Mouse (Mus musculus) central nervous system, embryonic 14 days (tissue): ENCODE measurements around the gene Zfp93. TPM values are rescaled to one million over a fixed set of nuclear protein-coding genes. Genes with fewer than 3 reads are reported as not detected.

ENCODE experiments used
- polyA plus RNA-seq: library from polyadenylated mRNA; depleted of rRNA; stranded (reverse); fragments of >200 nt; gene quantifications from 2 replicates; pipeline ENCODE4 v1.2.3, GENCODE M21; 2012; rRNA removed

Zfp93 gene
- polyA plus RNA-seq: 7.4 and 7.7 TPM in 2 replicates

GRCm38 (mm10) chr7:24270288-24270672 is at the start of gene Zfp93:
TSS of gene Zfp93 (plus strand) at chr7:24270420.

GRCm38 (mm10) chr7:24237040-24237791 is 33.0 kb upstream of the Zfp93 start, which contains the start of gene Zfp109:
TSS of gene Zfp109 (minus strand) at chr7:24237560.

GRCm38 (mm10) chr7:24254633-24255474 is 15.4 kb upstream of the Zfp93 start, which contains the start of gene Zfp108:
TSS of gene Zfp108 (plus strand) at chr7:24254794.

GRCm38 (mm10) chr7:24300771-24301282 is 30.6 kb downstream of the Zfp93 start, which contains the start of gene Zfp61:
TSS of gene Zfp61 (minus strand) at chr7:24301232.

GRCm38 (mm10) chr7:24316567-24317092 is 46.4 kb downstream of the Zfp93 start, which contains the start of gene Zfp94:
TSS of gene Zfp94 (minus strand) at chr7:24316666.

Other genes with a start within 250 kb of the Zfp93 start
- gene Vmn1r183, start 217.2 kb upstream of the Zfp93 start, polyA plus RNA-seq: not detected in 2 replicates
- 33.7 and 35.4 TPM in 2 replicates for gene Zfp180, start 188.5 kb upstream of the Zfp93 start, polyA plus RNA-seq
- 6.0 and 6.2 TPM in 2 replicates for gene Zfp112, start 158.1 kb upstream of the Zfp93 start, polyA plus RNA-seq
- 16.7 and 17.2 TPM in 2 replicates for gene Zfp235, start 136.3 kb upstream of the Zfp93 start, polyA plus RNA-seq
- 2.2 and 2.5 TPM in 2 replicates for gene Zfp114, start 95.4 kb upstream of the Zfp93 start, polyA plus RNA-seq
- gene Zfp111, start 59.0 kb upstream of the Zfp93 start, polyA plus RNA-seq: 5.0 and 5.3 TPM in 2 replicates
- 3.3 and 3.7 TPM in 2 replicates for gene Zfp109, start 32.9 kb upstream of the Zfp93 start, polyA plus RNA-seq
- 3.5 and 3.7 TPM in 2 replicates for gene Zfp108, start 15.6 kb upstream of the Zfp93 start, polyA plus RNA-seq
- gene Zfp61, start 30.8 kb downstream of the Zfp93 start, polyA plus RNA-seq: 44.8 and 45.5 TPM in 2 replicates
- 22.7 and 24.5 TPM in 2 replicates for gene Zfp94, start 46.2 kb downstream of the Zfp93 start, polyA plus RNA-seq
- gene Tescl, start 63.5 kb downstream of the Zfp93 start, polyA plus RNA-seq: 0.09 and 0.11 TPM in 2 replicates
- not detected in 2 replicates for gene Lypd5, start 78.8 kb downstream of the Zfp93 start, polyA plus RNA-seq
- gene Kcnn4, start 99.8 kb downstream of the Zfp93 start, polyA plus RNA-seq: 0.88 and 2.0 TPM in 2 replicates
- gene Smg9, start 129.2 kb downstream of the Zfp93 start, polyA plus RNA-seq: 61.7 and 66.7 TPM in 2 replicates
- gene Irgc1, start 181.9 kb downstream of the Zfp93 start, polyA plus RNA-seq: not detected in 2 replicates
- gene Plaur, start 192.1 kb downstream of the Zfp93 start, polyA plus RNA-seq: 2.0 and 3.5 TPM in 2 replicates
- gene Cadm4, start 211.6 kb downstream of the Zfp93 start, polyA plus RNA-seq: 219 and 267 TPM in 2 replicates
- gene Zfp428, start 236.6 kb downstream of the Zfp93 start, polyA plus RNA-seq: 237 and 300 TPM in 2 replicates
- gene AC161166.1, start 242.0 kb downstream of the Zfp93 start, polyA plus RNA-seq: not detected in 2 replicates